Mouse (Mus musculus) small intestine, adult 2 months (tissue): ENCODE measurements around the gene Cnpy3.

Experiments used
- CTCF ChIP-seq: fragments of 200-500 bp; IDR thresholded peaks from 2 replicates; pipeline ENCODE4 v1.5.1; 2012; ENCODE audit warnings: low read depth, mild to moderate bottlenecking, control low read depth, inconsistent platforms, low read length, moderate library complexity, mixed read lengths; ENCODE audit not compliant: insufficient replicate concordance, insufficient read length; ENCODE audit errors: extremely low read depth
- POLR2A ChIP-seq: fragments of 200-500 bp; IDR thresholded peaks from 2 replicates; pipeline ENCODE4 v1.6.1; 2012; ENCODE audit warnings: low read depth, mild to moderate bottlenecking, control low read depth, inconsistent platforms, low read length, moderate library complexity

DNA sequence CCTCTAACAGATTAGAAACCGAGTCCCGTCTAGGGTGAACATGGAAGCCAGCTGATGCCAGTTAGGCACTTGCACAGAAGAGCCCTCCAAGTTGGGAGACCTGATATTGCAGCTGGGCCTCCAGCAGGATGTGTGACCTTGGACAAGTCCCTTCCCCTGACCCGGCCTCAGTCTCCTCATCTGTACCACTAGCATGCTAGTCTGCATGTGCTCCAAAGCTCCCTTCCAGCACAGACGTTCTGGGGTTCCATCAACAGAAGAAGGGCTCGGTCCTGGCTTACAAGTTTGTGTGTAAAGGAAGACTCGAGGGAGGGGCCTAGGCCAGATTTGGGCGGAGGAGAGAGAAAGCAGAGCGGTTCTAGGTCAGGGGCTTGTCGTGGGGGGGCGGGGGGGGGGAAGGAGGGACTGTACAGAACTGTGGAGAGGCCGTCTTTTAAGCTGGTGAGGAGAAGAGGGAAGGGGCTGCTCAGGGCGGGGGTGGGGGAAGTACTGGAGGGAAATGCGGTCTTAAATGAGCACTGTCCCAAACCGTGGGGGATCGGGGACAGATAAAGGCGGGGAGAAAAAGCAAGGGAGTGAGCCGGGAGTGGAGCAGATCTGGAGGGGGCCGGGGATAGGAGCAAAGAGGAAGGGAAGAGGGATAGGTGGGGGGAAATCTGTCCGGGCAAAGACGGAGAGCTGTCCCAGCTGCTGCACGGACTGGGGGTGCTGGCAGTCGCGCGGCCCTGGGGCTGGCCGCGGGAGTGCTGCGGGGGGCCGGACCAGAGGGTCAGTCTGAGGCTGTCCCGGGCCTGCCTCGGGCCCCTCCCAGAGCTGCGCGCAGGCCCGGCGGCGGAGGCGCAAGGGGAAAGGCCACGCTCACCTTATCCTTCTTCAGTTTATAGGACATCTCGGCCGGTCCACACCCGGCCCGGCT is 47.8 kb downstream of the Cnpy3 start:
- no peak for TF ChIP-seq CTCF
- TF ChIP-seq POLR2A, result 0 out of 2 replicates have a peak, but pooled peaks have one; percentile 24
